Mouse (Mus musculus): Measurements from ENCODE around the gene Mrpl44. TPM values are rescaled to one million over a fixed set of nuclear protein-coding genes. Genes with fewer than 3 reads are reported as not detected.

Mrpl44 gene
- polyA plus RNA-seq, 1 experiment: 23.6 TPM

DNA sequence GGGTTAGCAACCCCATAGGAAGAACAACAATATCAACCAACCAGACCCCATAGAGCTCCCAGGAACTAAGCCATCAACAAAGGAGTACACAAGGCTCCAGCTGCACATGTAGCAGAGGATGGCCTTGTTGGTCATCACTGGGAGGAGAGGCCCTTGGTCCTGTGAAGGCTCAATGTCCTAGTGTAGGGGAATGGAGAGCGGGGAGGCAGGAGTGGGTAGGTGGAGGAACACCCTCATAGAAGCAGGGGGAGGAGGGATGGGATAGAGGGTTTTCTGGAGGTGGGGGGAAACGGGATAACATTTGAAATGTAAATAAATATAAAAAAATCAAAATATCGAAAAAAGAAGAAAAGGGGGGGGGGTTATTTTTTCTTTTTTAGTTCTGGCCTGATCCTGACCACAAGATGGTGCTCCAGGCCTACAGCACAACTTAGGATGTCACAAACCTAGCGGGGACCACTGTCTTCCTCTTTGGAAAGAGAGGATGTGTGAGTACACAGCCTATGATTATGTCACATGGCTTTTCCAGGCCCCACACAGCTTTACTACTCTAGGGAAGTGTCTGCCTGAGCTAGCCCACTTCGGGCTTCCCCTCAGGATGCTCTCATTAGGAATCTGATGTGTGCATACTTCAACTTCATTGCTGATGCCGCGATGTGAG lies 10.6 kb downstream of the Mrpl44 start:
- no peak for TF ChIP-seq FLI1 (IDR thresholded peaks at IDR 0.05; ENCODE audit: low read length)
- TF ChIP-seq GATA1 (IDR thresholded peaks at IDR 0.05; ENCODE audit: borderline replicate concordance, low read length): no peak
- no peaks in the 10 kb centered on the region for H3K27me3 ChIP-seq (replicated peaks)
- H3K9me3 ChIP-seq: 0 out of 2 replicates have a peak, but pooled peaks cover 3% of the 10 kb centered on the region
- no peak overlapping the region for H3K4me3 ChIP-seq (replicated peaks)
- H3K4me1 ChIP-seq: peaks cover 54% of the 10 kb centered on the region
- H3K36me3 ChIP-seq (replicated peaks; ENCODE audit: low read length): peaks cover 28% of the 10 kb centered on the region

DNA sequence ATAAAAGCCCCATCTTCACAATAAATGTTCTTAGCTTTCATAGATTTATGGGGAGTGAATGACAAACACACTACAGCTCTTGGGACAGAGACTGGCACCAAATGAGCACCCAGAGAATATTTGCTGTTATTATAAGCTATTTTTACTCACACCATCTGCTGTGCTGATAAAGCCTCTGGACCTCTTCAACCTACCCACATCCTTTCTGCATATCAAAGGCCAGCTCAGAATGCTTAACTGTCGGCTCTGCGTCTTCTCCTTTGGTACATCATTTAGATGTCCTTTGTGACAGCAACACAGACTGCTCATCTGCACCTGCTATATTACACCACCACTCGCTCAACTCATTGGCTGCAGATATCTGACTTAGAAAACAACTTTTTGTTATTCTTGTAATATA lies 21.3 kb downstream of the Mrpl44 start:
- H3K9me3 ChIP-seq: peaks cover 6% of the 10 kb centered on the region; the same call in 1 of the 2 replicates
- peak overlapping the region; percentile 28 for H3K4me3 ChIP-seq (replicated peaks)
- TF ChIP-seq FLI1 (IDR thresholded peaks at IDR 0.05; ENCODE audit: low read length) (no peak), GATA1 (IDR thresholded peaks at IDR 0.05; ENCODE audit: borderline replicate concordance, low read length) (no peak)

DNA sequence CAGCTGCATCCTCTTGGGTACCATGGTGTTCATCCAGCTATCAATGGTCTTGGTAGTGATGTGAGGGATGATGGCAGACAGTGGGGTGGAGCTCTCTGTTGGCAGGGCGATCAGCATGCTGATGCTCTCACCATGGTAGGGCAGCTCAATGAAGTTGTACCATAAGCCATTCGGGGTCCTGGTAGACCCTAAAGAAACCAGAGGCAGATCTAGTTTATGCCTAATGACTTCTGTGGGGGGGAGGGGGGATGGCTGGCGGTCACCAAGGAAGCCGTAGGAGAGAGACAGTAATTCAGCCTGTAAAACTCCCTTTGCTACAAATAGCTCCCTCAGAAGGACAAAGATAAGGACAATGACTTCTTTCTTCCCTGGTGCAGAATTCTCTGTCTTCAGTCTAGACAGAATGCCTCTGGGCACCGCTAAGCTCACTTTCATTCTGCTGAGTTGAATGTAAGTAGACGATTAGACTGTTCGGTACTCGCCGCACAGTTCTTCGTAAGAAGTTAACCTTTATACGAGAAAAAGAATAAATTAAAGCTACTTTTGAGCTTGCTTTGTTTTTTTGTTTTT lies 27.1 kb downstream of the Mrpl44 start:
- Histone ChIP-seq H3K4me3 (replicated peaks) (peak overlapping the region; percentile 85), H3K4me1 (peaks cover 83% of the 10 kb centered on the region), H3K27me3 (replicated peaks) (no peaks in the 10 kb centered on the region), H3K36me3 (replicated peaks; ENCODE audit: low read length) (peaks cover 76% of the 10 kb centered on the region), H3K9me3 (peaks cover 6% of the 10 kb centered on the region; the same call in 1 of the 2 replicates)
- TF ChIP-seq FLI1 (IDR thresholded peaks at IDR 0.05; ENCODE audit: low read length): no peak
- 0 out of 3 replicates have a peak, but pooled peaks have one; percentile 15 for TF ChIP-seq GATA1 (IDR thresholded peaks at IDR 0.05; ENCODE audit: borderline replicate concordance, low read length)

More for the DNA sequence above, 21.3 kb downstream of the Mrpl44 start:
- Histone ChIP-seq H3K4me1 (peaks cover 53% of the 10 kb centered on the region), H3K27me3 (replicated peaks) (no peaks in the 10 kb centered on the region), H3K36me3 (replicated peaks; ENCODE audit: low read length) (peaks cover 87% of the 10 kb centered on the region)

DNA sequence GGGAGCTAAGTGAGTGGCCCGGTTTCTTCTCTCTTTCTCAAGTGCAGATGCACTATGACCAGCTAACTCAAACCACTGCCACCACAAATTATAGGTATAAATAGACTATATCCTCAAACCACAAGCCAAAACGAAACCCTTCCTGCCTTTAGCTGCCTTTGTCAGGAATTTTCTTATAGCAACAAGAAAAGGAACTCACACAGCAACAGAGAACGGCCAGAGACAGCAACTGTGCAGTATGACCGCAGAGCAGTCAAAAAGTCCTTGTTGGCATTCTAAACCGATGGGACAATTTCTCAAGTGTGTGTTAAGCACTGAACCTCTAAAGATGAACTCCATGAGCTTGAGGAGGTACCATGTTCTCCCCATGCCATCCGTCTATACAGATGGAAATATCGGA lies 27.8 kb downstream of the Mrpl44 start:
- Histone ChIP-seq H3K27me3 (replicated peaks) (no peaks in the 10 kb centered on the region), H3K4me1 (peaks cover 85% of the 10 kb centered on the region), H3K4me3 (replicated peaks) (peak overlapping the region; percentile 7), H3K36me3 (replicated peaks; ENCODE audit: low read length) (peaks cover 76% of the 10 kb centered on the region), H3K9me3 (peaks cover 6% of the 10 kb centered on the region; the same call in 1 of the 2 replicates)
- TF ChIP-seq GATA1 (IDR thresholded peaks at IDR 0.05; ENCODE audit: borderline replicate concordance, low read length): no peak
- TF ChIP-seq FLI1 (IDR thresholded peaks at IDR 0.05; ENCODE audit: low read length): no peak

DNA sequence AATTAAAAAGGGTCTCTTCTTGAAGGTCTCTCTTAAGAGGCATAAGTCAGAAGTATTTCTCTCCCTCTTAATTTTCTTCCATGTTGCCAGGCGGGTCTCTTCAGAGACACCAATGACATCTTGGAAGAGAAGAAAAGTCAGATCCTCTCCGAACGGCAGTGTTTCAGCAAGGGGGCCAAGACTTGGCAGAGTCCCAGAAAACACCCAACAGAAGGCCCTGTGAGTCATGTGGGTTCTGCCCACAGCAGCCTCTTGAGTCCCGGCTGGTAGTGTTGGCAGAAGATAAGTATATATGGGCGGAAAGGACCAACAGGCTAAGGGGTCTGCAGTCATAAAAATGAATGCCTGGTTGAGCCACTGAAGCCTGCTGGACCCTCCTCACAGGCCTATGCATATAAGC lies 31.0 kb downstream of the Mrpl44 start:
- TF ChIP-seq GATA1 (IDR thresholded peaks at IDR 0.05; ENCODE audit: borderline replicate concordance, low read length) (no peak; the same call in 2 of the 3 replicates), FLI1 (IDR thresholded peaks at IDR 0.05; ENCODE audit: low read length) (no peak)

DNA sequence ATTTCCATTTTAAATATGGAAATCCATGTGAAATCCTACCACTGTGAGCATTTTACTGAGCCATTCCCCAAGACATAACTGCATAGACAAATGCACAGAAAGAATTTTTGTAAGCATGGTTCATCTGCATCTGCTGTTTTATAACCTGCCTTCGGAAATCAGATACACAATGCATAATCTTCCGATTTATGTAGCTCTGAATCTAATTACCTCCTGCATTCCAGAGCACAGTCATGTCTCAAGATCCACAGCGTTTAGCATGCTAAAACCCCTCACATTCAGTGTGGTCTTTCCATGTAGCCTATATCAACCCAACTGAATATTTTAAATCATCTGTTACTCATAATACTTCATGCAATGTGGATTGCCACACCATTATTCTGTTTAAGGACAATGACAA lies 33.6 kb downstream of the Mrpl44 start:
- Histone ChIP-seq H3K9me3 (no peaks in the 10 kb centered on the region), H3K4me1 (peaks cover 58% of the 10 kb centered on the region), H3K4me3 (replicated peaks) (no peak overlapping the region), H3K36me3 (replicated peaks; ENCODE audit: low read length) (peaks cover 79% of the 10 kb centered on the region), H3K27me3 (replicated peaks) (no peaks in the 10 kb centered on the region)
- TF ChIP-seq GATA1 (IDR thresholded peaks at IDR 0.05; ENCODE audit: borderline replicate concordance, low read length): no peak
- TF ChIP-seq FLI1 (IDR thresholded peaks at IDR 0.05; ENCODE audit: low read length): no peak

More for the DNA sequence above, 31.0 kb downstream of the Mrpl44 start:
- Histone ChIP-seq H3K9me3 (no peaks in the 10 kb centered on the region), H3K36me3 (replicated peaks; ENCODE audit: low read length) (peaks cover 74% of the 10 kb centered on the region), H3K4me1 (peaks cover 84% of the 10 kb centered on the region), H3K4me3 (replicated peaks) (peak overlapping the region; percentile 2), H3K27me3 (replicated peaks) (no peaks in the 10 kb centered on the region)

DNA sequence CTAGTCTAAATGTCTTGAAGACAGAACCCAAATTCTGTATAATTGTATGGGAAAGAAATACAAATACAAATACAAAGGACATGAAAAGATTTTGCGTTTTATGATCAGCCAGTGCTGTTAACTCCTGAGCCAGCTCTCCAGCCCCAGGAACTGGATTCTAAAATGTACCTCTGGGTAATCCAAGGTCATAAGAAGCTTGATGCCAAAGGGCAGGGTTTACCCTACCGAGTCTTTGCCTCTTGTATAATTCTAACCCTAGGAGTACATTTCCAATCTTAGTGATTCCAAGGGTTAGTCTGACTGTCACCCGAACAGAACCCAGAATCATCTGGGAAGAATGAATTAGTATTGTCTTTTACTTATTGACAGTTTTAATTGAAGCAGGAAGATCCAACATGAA lies 39.6 kb downstream of the Mrpl44 start:
- TF ChIP-seq GATA1 (IDR thresholded peaks at IDR 0.05; ENCODE audit: borderline replicate concordance, low read length): no peak
- no peak for TF ChIP-seq FLI1 (IDR thresholded peaks at IDR 0.05; ENCODE audit: low read length)
- Histone ChIP-seq H3K9me3 (no peaks in the 10 kb centered on the region), H3K4me3 (replicated peaks) (no peak overlapping the region), H3K36me3 (replicated peaks; ENCODE audit: low read length) (peaks cover 90% of the 10 kb centered on the region), H3K4me1 (peaks cover 22% of the 10 kb centered on the region), H3K27me3 (replicated peaks) (no peaks in the 10 kb centered on the region)

DNA sequence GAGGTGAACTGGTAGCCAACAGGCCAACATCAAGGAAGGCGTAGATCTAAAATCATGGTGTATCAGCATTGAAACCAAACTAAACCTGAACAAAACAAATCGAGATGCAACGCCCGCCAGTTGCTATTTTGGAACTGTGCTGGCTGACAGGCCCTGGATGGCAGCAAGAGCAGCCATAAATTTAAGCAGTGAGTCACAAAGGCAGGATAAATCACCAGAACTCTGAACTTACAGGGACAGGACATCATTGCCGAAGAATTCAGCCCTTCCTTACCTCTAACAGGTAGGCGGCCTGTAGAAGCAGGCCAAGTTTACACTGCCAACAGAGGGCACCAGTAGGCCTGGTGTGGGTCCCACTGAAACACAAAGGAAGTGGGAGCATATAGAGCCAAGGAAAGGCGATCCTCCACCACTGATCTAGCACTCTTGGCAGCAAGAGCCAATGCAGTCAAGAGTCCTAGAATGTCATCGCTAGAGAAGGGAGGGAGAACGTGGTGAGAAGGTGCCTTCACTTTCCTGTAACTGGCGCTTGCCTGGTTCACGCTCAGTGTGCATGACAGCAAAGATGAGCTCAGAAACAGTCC lies 43.6 kb downstream of the Mrpl44 start:
- Histone ChIP-seq H3K4me1 (peaks cover 59% of the 10 kb centered on the region), H3K4me3 (replicated peaks) (peak overlapping the region; percentile 29), H3K27me3 (replicated peaks) (no peaks in the 10 kb centered on the region), H3K36me3 (replicated peaks; ENCODE audit: low read length) (peaks cover 88% of the 10 kb centered on the region), H3K9me3 (no peaks in the 10 kb centered on the region)
- no peak for TF ChIP-seq GATA1 (IDR thresholded peaks at IDR 0.05; ENCODE audit: borderline replicate concordance, low read length)
- no peak for TF ChIP-seq FLI1 (IDR thresholded peaks at IDR 0.05; ENCODE audit: low read length)

DNA sequence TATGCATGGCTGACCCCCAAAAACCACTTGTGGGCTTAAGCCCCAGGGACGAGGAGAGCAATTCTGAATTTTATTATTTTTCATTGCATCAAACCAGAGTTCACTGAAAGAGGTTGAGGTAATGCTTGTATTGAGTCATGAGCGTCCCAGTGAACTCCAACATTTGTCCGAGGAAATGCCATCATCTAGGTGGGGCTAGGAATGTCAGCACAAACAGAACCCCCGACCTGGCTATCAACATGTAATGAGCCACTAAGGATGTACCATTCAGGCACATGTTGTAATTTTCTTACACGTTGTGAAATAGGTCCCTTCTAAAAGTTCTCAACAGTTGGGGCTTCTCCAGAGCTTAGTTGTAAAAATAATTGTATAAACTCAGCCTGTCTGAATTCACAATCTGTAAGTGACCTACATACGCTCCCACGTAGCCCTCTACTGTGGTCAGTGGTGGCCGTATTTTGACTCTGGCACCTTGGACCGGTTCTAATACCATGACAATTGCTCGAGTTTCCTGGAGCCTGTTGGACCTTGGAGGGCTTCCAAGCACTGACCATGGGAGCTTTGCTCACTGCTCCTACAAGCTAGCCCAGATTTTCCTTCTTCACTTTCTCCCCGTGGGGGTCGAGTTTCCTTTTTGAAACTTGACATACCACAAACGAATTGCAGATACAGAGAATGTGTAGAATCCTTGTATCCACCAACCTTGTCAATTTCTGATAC lies 47.1 kb downstream of the Mrpl44 start:
- peaks cover 59% of the 10 kb centered on the region for H3K36me3 ChIP-seq (replicated peaks; ENCODE audit: low read length)
- H3K4me3 ChIP-seq (replicated peaks): no peak overlapping the region
- no peaks in the 10 kb centered on the region for H3K27me3 ChIP-seq (replicated peaks)
- TF ChIP-seq FLI1 (IDR thresholded peaks at IDR 0.05; ENCODE audit: low read length) (no peak), GATA1 (IDR thresholded peaks at IDR 0.05; ENCODE audit: borderline replicate concordance, low read length) (no peak)
- H3K9me3 ChIP-seq: no peaks in the 10 kb centered on the region
- H3K4me1 ChIP-seq: peaks cover 72% of the 10 kb centered on the region

Data from megakaryocyte, embryonic 14.5 days (primary cell).